Mouse (Mus musculus) spleen, adult 12 weeks (tissue): ENCODE measurements around the gene Zfp937.
"Not testable (repeated sequence)": the region's sequence is repeated elsewhere in the genome, so short reads cannot be mapped to it uniquely, and the experiment has no call there.

Experiments
- DNase-seq: peaks from one replicate; pipeline ENCODE4 v3.0.0; 2022; ENCODE audit warnings: low spot score

Gene Zfp937

DNA sequence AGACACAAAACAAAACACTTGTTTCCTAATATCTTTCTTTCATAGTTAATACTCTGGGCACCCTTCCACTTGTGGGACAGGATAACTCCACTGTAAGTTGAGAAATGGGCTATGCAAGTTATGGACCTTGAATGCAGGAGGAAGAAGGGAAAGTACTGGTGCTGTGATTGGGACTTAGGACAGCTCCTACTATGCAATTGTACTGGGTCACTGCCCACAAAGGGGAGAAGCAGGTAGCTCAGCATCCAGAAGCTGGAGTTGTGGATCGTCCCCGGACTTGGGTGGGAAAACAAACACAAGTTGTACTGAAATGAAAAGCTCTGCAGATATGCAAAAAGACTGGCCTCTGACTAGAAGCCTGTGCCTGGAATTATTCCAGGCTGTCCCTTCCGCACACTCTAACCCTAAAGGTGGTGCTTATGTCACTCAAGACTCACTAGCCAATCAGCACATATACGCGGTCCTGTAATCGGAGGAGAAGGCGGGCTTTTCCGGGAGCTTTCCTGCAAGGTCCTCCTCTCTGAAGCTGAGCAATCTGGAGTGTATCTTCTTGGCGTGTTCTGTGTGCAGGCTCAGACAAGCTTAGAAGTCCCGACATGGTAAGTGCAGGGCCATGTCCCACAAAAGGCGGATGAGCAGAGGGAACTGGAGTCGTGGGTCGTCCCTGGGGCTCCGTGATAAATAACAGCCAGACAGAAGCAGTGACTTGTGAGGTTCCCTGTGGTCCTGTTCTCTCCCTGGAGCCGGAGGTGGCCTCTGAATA, at the start of gene Zfp937:
Zfp937 (plus strand) TSS at position 474 of the 763 bp plus-strand sequence.
- not testable (repeated sequence) for DNase-seq

GRCm38 (mm10) chr2:150173833-150174232, 44.0 kb upstream of the Zfp937 start:
- DNase-seq = no peak

GRCm38 (mm10) chr2:150179579-150179978, 38.3 kb upstream of the Zfp937 start, which contains the start of gene Gm10770:
Gene Gm10770 (minus strand): TSS chr2:150179679.
- DNase-seq = not testable (repeated sequence)

GRCm38 (mm10) chr2:150181046-150181445, 36.8 kb upstream of the Zfp937 start:
- not testable (repeated sequence) for DNase-seq

- DNase-seq = not testable (repeated sequence)
These were observed 36.3 kb upstream of the Zfp937 start, which contains the start of gene Gm14139 for GRCm38 (mm10) chr2:150181570-150181999. Gene Gm14139 (plus strand): TSS chr2:150181755.

GRCm38 (mm10) chr2:150218363-150218725, 471 bp downstream of the Zfp937 start:
- DNase-seq = not testable (repeated sequence)

GRCm38 (mm10) chr2:150223263-150223662, 5.4 kb downstream of the Zfp937 start:
- DNase-seq = not testable (repeated sequence)

DNA sequence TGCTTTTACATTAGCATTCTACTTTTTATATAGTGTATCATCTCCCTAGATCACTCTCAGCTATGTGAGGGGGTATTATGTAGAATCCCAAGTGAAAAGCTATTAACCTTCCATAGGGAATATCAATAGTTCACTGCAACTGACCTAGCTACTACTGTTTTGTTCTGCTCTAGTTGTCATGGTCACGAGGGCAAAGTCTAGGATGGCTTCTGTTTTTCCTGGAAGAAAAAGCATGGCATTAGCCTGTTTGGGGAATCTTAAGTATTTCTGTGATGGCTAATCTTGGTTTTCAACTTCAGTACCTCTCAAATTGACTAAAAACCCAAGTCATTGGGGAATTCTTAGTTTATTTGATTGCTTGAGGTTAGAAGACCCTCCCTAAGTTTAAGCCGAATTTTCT, 25.3 kb downstream of the Zfp937 start:
- DNase-seq = no peak

- not testable (repeated sequence) for DNase-seq
These were observed 37.6 kb downstream of the Zfp937 start, which contains the start of gene Gm21994 for GRCm38 (mm10) chr2:150255491-150255890. Gene Gm21994 (minus strand): TSS chr2:150255591.

DNA sequence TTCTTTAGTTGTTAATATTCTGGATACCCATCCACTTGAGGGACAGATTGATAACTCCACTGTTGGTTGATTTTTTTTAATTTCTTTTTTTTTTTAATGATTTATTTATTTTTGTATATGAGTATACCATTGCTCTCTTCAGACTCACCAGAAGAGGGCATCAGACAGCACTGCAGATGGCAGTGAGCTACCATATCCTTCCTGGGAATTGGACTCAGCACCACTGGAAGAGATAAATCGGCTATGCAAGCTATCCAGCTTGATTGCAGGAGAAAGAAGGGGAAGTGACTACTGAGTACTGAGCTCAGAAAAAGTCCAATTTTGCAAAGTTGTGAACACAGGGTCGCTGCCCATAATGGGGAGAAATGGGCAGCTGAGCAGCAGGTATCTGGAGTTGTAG, 39.0 kb downstream of the Zfp937 start:
- not testable (repeated sequence) for DNase-seq

DNA sequence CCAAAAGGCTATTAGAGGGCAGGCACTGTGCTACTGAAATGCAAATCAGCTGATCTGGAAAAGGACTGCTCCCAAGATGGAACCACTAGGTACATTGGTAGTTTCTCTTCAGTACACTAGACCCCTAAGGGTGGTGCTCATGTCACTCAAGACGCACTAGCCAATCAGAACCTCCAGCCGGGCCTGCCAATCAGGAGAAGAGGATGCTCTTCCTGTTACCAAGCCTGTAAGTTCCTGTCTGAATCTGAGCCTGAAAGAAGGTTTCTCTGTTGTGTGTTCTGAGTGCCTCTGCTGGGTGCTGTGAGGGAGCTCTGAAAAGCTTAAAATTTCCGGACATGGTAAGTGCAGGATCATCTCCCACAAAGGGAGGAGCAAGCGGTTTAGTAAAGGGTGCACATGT, 39.4 kb downstream of the Zfp937 start, which contains the start of gene Gm14124:
Gm14124 (plus strand) TSS at position 227 of the 400 bp plus-strand sequence.
- not testable (repeated sequence) for DNase-seq
